Mouse (Mus musculus) layer of hippocampus, adult 18-20 months (tissue): ENCODE results near the gene Slc16a13. TPM values are rescaled to one million over a fixed set of nuclear protein-coding genes. Genes with fewer than 3 reads are reported as not detected.
"Not testable (repeated sequence)": the region's sequence is repeated elsewhere in the genome, so short reads cannot be mapped to it uniquely, and the experiment has no call there.

Source experiments
- DNase-seq, 2 experiments: peaks; one replicate each; pipeline ENCODE4 v3.0.0; 2022; ENCODE audit warnings: low spot score in 2 of 2
- microRNA-seq, 2 experiments: library from miRNA; unstranded; fragments of <30 nt; microRNA quantifications; one replicate each; pipeline ENCODE4 v1.2.0; 2021
- total RNA-seq, 2 experiments: library from RNA; stranded (reverse); gene quantifications; 2 replicates each; pipeline ENCODE4 v1.2.3; 2021

The Slc16a13 gene
- total RNA-seq, 2 experiments from 2014 or later: 6.2 to 9.0 TPM

GRCm38 (mm10) chr11:70171847-70172246 lies 49.0 kb downstream of the Slc16a13 start:
- peak in 1 of 2 experiments; percentile 29 for DNase-seq

DNA sequence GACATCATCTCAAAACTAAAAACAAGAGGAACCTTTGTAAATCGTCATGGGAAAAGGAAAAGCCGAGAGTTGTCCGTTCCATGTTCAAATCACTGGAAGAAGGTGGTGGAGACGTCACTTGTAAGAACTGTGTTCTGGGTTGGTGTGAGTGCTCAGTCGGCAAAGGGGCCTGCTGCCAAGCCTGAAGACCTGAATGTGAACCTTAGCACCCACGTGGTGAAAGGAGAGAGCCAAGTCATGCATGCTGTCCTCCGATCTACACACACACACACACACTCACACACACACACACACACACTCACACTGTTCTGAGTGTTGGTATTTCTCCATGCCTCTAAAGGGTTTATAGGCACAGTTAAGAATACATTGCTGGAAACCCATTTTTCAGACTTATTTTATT lies 49.7 kb downstream of the Slc16a13 start:
- no peak for DNase-seq

DNA sequence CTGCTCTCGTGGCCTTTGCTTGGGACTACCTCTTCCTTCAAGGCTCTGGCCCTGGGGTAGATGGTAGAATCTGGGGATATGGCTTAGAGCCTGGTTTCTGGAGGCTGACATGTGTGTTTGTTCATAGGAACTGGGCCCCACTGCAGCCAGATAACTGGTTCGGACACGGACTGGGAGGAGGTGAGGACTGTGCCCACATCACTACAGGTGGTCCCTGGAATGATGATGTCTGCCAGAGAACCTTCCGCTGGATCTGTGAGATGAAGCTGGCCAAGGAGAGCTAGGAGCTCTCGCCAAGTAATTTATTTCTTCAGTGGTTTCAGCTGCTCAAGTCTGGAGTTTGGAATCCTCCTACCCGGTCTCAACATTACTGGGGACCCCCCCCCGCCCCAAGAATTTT lies 50.6 kb downstream of the Slc16a13 start:
- no peak for DNase-seq

GRCm38 (mm10) chr11:70169471-70169870 lies 51.4 kb downstream of the Slc16a13 start:
- DNase-seq: not testable (repeated sequence)

DNA sequence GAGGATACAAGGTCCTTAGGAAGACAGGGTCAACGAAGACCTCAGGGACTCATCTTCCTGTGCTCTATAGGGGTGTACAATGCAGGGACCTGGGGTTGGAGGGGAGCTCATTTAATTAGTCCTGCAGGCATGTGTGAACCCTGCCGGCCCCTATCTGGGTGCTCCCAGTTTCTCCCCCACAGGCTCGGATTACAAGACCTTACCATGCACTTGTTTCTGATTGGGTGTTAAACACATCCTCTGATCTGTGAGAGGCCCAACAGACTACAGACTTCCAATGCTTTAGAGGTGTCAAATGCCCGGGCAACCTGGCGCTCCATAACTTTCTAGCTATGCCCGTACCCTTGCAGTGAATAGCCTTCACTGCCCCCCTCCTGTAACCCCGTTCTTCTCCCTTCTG lies 52.7 kb downstream of the Slc16a13 start:
- DNase-seq: no peak

Small RNAs within 50 kb of the gene (microRNA-seq; reads per million reads assigned to microRNA genes)
- gene Mir195a (1,693 to 13,853 reads per million in 2 experiments), gene Mir497 (0 reads per million in 2 experiments), gene Mir497b (0 reads per million in 2 experiments)

Other genes starting within 250 kb of the Slc16a13 start
- 100 to 1,000 TPM; 110 to 111 TPM for gene Ctdnep1, start 239.9 kb downstream of the Slc16a13 start, total RNA-seq
- gene Elp5, start 238.5 kb downstream of the Slc16a13 start, total RNA-seq: 10 to 100 TPM; 76.7 to 80.1 TPM
- 100 to 1,000 TPM; 238 to 240 TPM for gene Gabarap, start 229.9 kb downstream of the Slc16a13 start, total RNA-seq
- 10 to 100 TPM; 50.3 TPM for gene Phf23, start 225.3 kb downstream of the Slc16a13 start, total RNA-seq
- gene Dvl2, start 220.5 kb downstream of the Slc16a13 start, total RNA-seq: 10 to 100 TPM; 33.0 to 38.7 TPM
- gene Acadvl, start 205.7 kb downstream of the Slc16a13 start, total RNA-seq: 10 to 100 TPM; 56.4 to 67.1 TPM
- gene Dlg4, start 204.1 kb downstream of the Slc16a13 start, total RNA-seq: 100 to 1,000 TPM; 846 to 862 TPM
- gene Asgr1, start 167.0 kb downstream of the Slc16a13 start, total RNA-seq: under 1 TPM; 0.84 to 0.99 TPM
- not detected for gene Asgr2, start 128.4 kb downstream of the Slc16a13 start, total RNA-seq
- gene Mgl2, start 90.7 kb downstream of the Slc16a13 start, total RNA-seq: under 1 TPM; 0.45 to 0.66 TPM
- under 1 TPM; 0.71 to 0.92 TPM for gene Clec10a, start 64.9 kb downstream of the Slc16a13 start, total RNA-seq
- gene Slc16a11, start 8.3 kb downstream of the Slc16a13 start, total RNA-seq: 10 to 100 TPM; 28.6 to 30.6 TPM
- gene Bcl6b, start 8.7 kb upstream of the Slc16a13 start, total RNA-seq: 1 to 10 TPM in 1 of 2 experiments, under 1 TPM in 1; 0.92 to 1.1 TPM
- 10 to 100 TPM; 39.7 to 45.9 TPM for gene 0610010K14Rik, start 16.9 kb upstream of the Slc16a13 start, total RNA-seq
- 1 to 10 TPM; 5.6 to 6.7 TPM for gene Gm21988, start 18.8 kb upstream of the Slc16a13 start, total RNA-seq
- 100 to 1,000 TPM; 262 to 272 TPM for gene Rnasek, start 18.8 kb upstream of the Slc16a13 start, total RNA-seq
- under 1 TPM; 0.15 to 0.27 TPM for gene Alox12, start 34.3 kb upstream of the Slc16a13 start, total RNA-seq
- gene Alox12e, start 101.6 kb upstream of the Slc16a13 start, total RNA-seq: not detected
- gene Alox15, start 131.0 kb upstream of the Slc16a13 start, total RNA-seq: under 1 TPM in 1 of 2 experiments, not detected in 1; 0.17 TPM
- gene Pelp1, start 189.0 kb upstream of the Slc16a13 start, total RNA-seq: 10 to 100 TPM; 32.0 to 37.2 TPM
- gene Arrb2, start 211.6 kb upstream of the Slc16a13 start, total RNA-seq: 100 to 1,000 TPM in 1 of 2 experiments, 10 to 100 TPM in 1; 93.5 to 100 TPM
- gene Med11, start 230.9 kb upstream of the Slc16a13 start, total RNA-seq: 10 to 100 TPM; 13.7 to 16.7 TPM
- under 1 TPM; 0.20 to 0.27 TPM for gene Zmynd15, start 238.4 kb upstream of the Slc16a13 start, total RNA-seq
- 1 to 10 TPM in 1 of 2 experiments, under 1 TPM in 1; 0.82 to 1.3 TPM for gene Cxcl16, start 238.9 kb upstream of the Slc16a13 start, total RNA-seq